ENCODE assay signal across 8 mouse cellular contexts in the genomic region with DNA sequence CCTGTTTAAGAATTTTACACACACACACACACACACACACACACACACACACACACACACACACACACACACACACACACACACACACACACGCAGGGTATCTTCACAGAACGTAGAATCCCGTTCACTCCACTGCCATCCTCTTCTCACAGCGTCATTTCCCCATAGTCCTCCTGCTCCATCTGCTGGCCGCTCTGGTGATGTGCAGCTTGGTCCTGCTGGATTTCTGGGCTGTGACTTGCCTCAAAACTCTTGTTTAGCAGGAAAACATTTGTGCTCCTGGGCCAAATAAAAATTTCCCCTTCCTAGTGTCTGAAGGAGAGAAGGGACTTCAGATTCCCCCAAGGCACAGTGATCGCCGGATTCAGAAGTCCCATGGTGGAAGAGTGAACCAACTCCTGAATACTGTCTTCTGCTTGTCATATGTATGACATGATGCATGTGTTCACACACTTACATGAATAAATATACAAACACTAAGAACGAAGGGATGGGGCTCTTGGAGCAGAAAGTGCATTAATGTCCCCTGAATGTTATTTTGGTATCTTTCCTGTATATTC. TPM values are rescaled to one million over a fixed set of nuclear protein-coding genes. Genes with fewer than 3 reads are reported as not detected.
DNase-seq lines count a peak whose midpoint lies in the region; ATAC-seq lines count a peak whose summit lies in the region.

No protein-coding gene starts in this region.

- peak overlapping the region; percentile 82 for H3K4me2 ChIP-seq in embryonic facial prominence, embryonic 11.5 days (ENCODE audit: low read depth, low read length)
- H3K4me2 ChIP-seq in limb, embryonic 12.5 days = peak overlapping the region; percentile 87
- peak overlapping the region; percentile 85 for H3K4me2 ChIP-seq in midbrain, embryonic 14.5 days (ENCODE audit: low read length)

- no peaks in the 10 kb centered on the region for H3K9me3 ChIP-seq in embryonic facial prominence, embryonic 11.5 days (replicated peaks; ENCODE audit: control insufficient read depth, low read length)
- no peaks in the 10 kb centered on the region for H3K9me3 ChIP-seq in limb, embryonic 12.5 days
- H3K9me3 ChIP-seq in midbrain, embryonic 14.5 days (ENCODE audit: control insufficient read depth, low read length) = no peaks in the 10 kb centered on the region

- no peaks in the 10 kb centered on the region for H3K36me3 ChIP-seq in embryonic facial prominence, embryonic 11.5 days (replicated peaks; ENCODE audit: control insufficient read depth, insufficient read depth, low read depth, low read length)
- H3K36me3 ChIP-seq in limb, embryonic 12.5 days = no peaks in the 10 kb centered on the region
- no peaks in the 10 kb centered on the region for H3K36me3 ChIP-seq in midbrain, embryonic 14.5 days (ENCODE audit: control insufficient read depth, insufficient read depth, low read length)

- DNase-seq in 3134 (ENCODE audit: extremely low read depth, insufficient read length, low spot score) = peak; percentile 68
- peak; percentile 87 for DNase-seq in adrenal gland, postnatal 14 days
- DNase-seq in embryonic facial prominence, embryonic 11.5 days (ENCODE audit: low spot score) = peak; percentile 84
- DNase-seq in heart, adult 11 months = peak; percentile 96
- DNase-seq in kidney, adult 11 months = peak; percentile 44
- DNase-seq in midbrain, embryonic 14.5 days = peak; percentile 87
- peak; percentile 69 for DNase-seq in spleen, adult 12 weeks (ENCODE audit: low spot score)

- H3K27ac ChIP-seq in embryonic facial prominence, embryonic 11.5 days (replicated peaks; ENCODE audit: low read depth, low read length) = no peak overlapping the region
- no peak overlapping the region for H3K27ac ChIP-seq in limb, embryonic 12.5 days
- no peak overlapping the region for H3K27ac ChIP-seq in midbrain, embryonic 14.5 days (replicated peaks; ENCODE audit: low read depth, low read length)

- ATAC-seq in embryonic facial prominence, embryonic 11.5 days (replicated peaks; ENCODE audit: insufficient number of reproducible peaks, low FRiP score, low TSS enrichment, low read depth) = 0 out of 2 replicates have a peak, but pooled peaks have one; percentile 6
- ATAC-seq in limb, embryonic 12.5 days (ENCODE audit: insufficient number of reproducible peaks, insufficient read depth, low FRiP score, low TSS enrichment, low read depth) = no peak
- ATAC-seq in midbrain, embryonic 14.5 days (ENCODE audit: low FRiP score, low TSS enrichment) = peak; percentile 66

- H3K4me3 ChIP-seq in embryonic facial prominence, embryonic 11.5 days (ENCODE audit: low read depth, low read length) = peak overlapping the region; percentile 46; the same call in 1 of the 2 replicates
- peak overlapping the region; percentile 50 for H3K4me3 ChIP-seq in limb, embryonic 12.5 days (replicated peaks)
- peak overlapping the region; percentile 43 for H3K4me3 ChIP-seq in midbrain, embryonic 14.5 days (replicated peaks; ENCODE audit: low read depth, low read length)

- H3K9ac ChIP-seq in embryonic facial prominence, embryonic 11.5 days (replicated peaks; ENCODE audit: low read length) = no peak overlapping the region
- H3K9ac ChIP-seq in limb, embryonic 12.5 days (replicated peaks) = peak overlapping the region; percentile 51; the same call in 1 of the 2 replicates
- peak overlapping the region; percentile 34; the same call in 1 of the 2 replicates for H3K9ac ChIP-seq in midbrain, embryonic 14.5 days (replicated peaks; ENCODE audit: low read length)

- no peaks in the 10 kb centered on the region; the same call in 1 of the 2 replicates for H3K4me1 ChIP-seq in embryonic facial prominence, embryonic 11.5 days (ENCODE audit: control insufficient read depth, insufficient read depth, low read length)
- H3K4me1 ChIP-seq in limb, embryonic 12.5 days (replicated peaks) = peaks cover 15% of the 10 kb centered on the region; the same call in 1 of the 2 replicates
- H3K4me1 ChIP-seq in midbrain, embryonic 14.5 days (ENCODE audit: control insufficient read depth, insufficient read depth, low read length) = 0 out of 2 replicates have a peak, but pooled peaks cover 6% of the 10 kb centered on the region

- 2% methylated on average over 8 of the region's 8 CpGs for WGBS in embryonic facial prominence, embryonic 11.5 days
- under 1% methylated on average over 8 of the region's 8 CpGs for WGBS in limb, embryonic 12.5 days
- WGBS in midbrain, embryonic 14.5 days = under 1% methylated on average over 8 of the region's 8 CpGs

- H3K27me3 ChIP-seq in embryonic facial prominence, embryonic 11.5 days (ENCODE audit: control insufficient read depth, insufficient read depth, low read length) = no peaks in the 10 kb centered on the region
- peaks cover 27% of the 10 kb centered on the region for H3K27me3 ChIP-seq in limb, embryonic 12.5 days
- 0 out of 2 replicates have a peak, but pooled peaks cover 3% of the 10 kb centered on the region for H3K27me3 ChIP-seq in midbrain, embryonic 14.5 days (ENCODE audit: control insufficient read depth, insufficient read depth, low read length)

RNA-seq across cellular contexts. Expression of a gene that starts 12.6 kb away (rescaled TPM):
- not detected in 2 replicates for total RNA-seq in adrenal gland, postnatal 14 days (2021)
- not detected in 2 replicates for polyA plus RNA-seq in embryonic facial prominence, embryonic 11.5 days (2014; fragmentation: Nextera tagmentation; extraction: Ambion mirVana)
- not detected in 2 replicates for polyA plus RNA-seq in limb, embryonic 12.5 days (2016; fragmentation: Nextera tagmentation; extraction: Ambion mirVana)
- polyA plus RNA-seq in midbrain, embryonic 14.5 days (2014; fragmentation: Nextera tagmentation; extraction: Ambion mirVana) = not detected in 2 replicates

RNA-seq across cellular contexts. Expression of a gene that starts 17.6 kb away (rescaled TPM):
- total RNA-seq in adrenal gland, postnatal 14 days (2021) = not detected in 2 replicates
- polyA plus RNA-seq in embryonic facial prominence, embryonic 11.5 days (2014; fragmentation: Nextera tagmentation; extraction: Ambion mirVana) = not detected in 2 replicates
- polyA plus RNA-seq in limb, embryonic 12.5 days (2016; fragmentation: Nextera tagmentation; extraction: Ambion mirVana) = not detected in 2 replicates
- polyA plus RNA-seq in midbrain, embryonic 14.5 days (2014; fragmentation: Nextera tagmentation; extraction: Ambion mirVana) = not detected in 2 replicates

RNA-seq across cellular contexts. Expression of a gene that starts 25.8 kb away (rescaled TPM):
- not detected in 2 replicates for total RNA-seq in adrenal gland, postnatal 14 days (2021)
- not detected in 2 replicates for polyA plus RNA-seq in embryonic facial prominence, embryonic 11.5 days (2014; fragmentation: Nextera tagmentation; extraction: Ambion mirVana)
- not detected in 2 replicates for polyA plus RNA-seq in limb, embryonic 12.5 days (2016; fragmentation: Nextera tagmentation; extraction: Ambion mirVana)
- not detected in 2 replicates for polyA plus RNA-seq in midbrain, embryonic 14.5 days (2014; fragmentation: Nextera tagmentation; extraction: Ambion mirVana)

RNA-seq across cellular contexts. Expression of a gene that starts 32.1 kb away (rescaled TPM):
- total RNA-seq in adrenal gland, postnatal 14 days (2021) = not detected in 2 replicates
- not detected in 2 replicates for polyA plus RNA-seq in embryonic facial prominence, embryonic 11.5 days (2014; fragmentation: Nextera tagmentation; extraction: Ambion mirVana)
- not detected in 2 replicates for polyA plus RNA-seq in limb, embryonic 12.5 days (2016; fragmentation: Nextera tagmentation; extraction: Ambion mirVana)
- polyA plus RNA-seq in midbrain, embryonic 14.5 days (2014; fragmentation: Nextera tagmentation; extraction: Ambion mirVana) = not detected in 2 replicates

RNA-seq across cellular contexts. Expression of a gene that starts 40.2 kb away (rescaled TPM):
- not detected in 2 replicates for total RNA-seq in adrenal gland, postnatal 14 days (2021)
- not detected in 2 replicates for polyA plus RNA-seq in embryonic facial prominence, embryonic 11.5 days (2014; fragmentation: Nextera tagmentation; extraction: Ambion mirVana)
- not detected in 2 replicates for polyA plus RNA-seq in limb, embryonic 12.5 days (2016; fragmentation: Nextera tagmentation; extraction: Ambion mirVana)
- not detected in 2 replicates for polyA plus RNA-seq in midbrain, embryonic 14.5 days (2014; fragmentation: Nextera tagmentation; extraction: Ambion mirVana)

Comparison
In these comparisons a context has a peak if more than half of its experiments do, and no peak if none do; other contexts are left out.
1. DNase-seq: peak in every context shown above with its lines; median percentile 96 in heart, adult 11 months; 87 in adrenal gland, postnatal 14 days; 87 in midbrain, embryonic 14.5 days; 84 in embryonic facial prominence, embryonic 11.5 days; 69 in spleen, adult 12 weeks; 68 in 3134; 44 in kidney, adult 11 months.